Mouse (Mus musculus): ENCODE data around the gene Mfsd11.

GRCm38 (mm10) chr11:116871538-116871937, 19.3 kb downstream of the Mfsd11 start:
- no peak for TF ChIP-seq ZNF384 (IDR thresholded peaks at IDR 0.05; ENCODE audit: low read depth, low read length)
- no peak for TF ChIP-seq HCFC1 (IDR thresholded peaks at IDR 0.05; ENCODE audit: borderline replicate concordance, insufficient read depth, low read length)
- no peak for TF ChIP-seq CHD2 (IDR thresholded peaks at IDR 0.05; ENCODE audit: low read depth, low read length)
- no peak for TF ChIP-seq ZC3H11A (IDR thresholded peaks at IDR 0.05; ENCODE audit: borderline replicate concordance, low read depth, low read length)
- TF ChIP-seq MAFK (IDR thresholded peaks at IDR 0.05; ENCODE audit: insufficient read depth, low read depth, low read length) = no peak
